Mouse (Mus musculus) cerebellum, postnatal 36 days (tissue): ENCODE data around the gene Cdk17.

Source experiments
- DNase-seq, 2 experiments: peaks; one replicate each; pipeline ENCODE4 v3.0.0; 2021 to 2022; ENCODE audit warnings: mixed read lengths in 2 of 2

Gene Cdk17

GRCm38 (mm10) chr10:93265833-93266232, 105.2 kb downstream of the Cdk17 start:
- DNase-seq, result no peak

- DNase-seq, result no peak
These were observed 105.8 kb downstream of the Cdk17 start for GRCm38 (mm10) chr10:93266521-93266920.

GRCm38 (mm10) chr10:93267509-93267908, 106.8 kb downstream of the Cdk17 start:
- DNase-seq, result peak in 1 of 2 experiments; percentile 57

- DNase-seq, result no peak
These were observed 107.7 kb downstream of the Cdk17 start for GRCm38 (mm10) chr10:93268339-93268738.

GRCm38 (mm10) chr10:93269744-93270143, 109.1 kb downstream of the Cdk17 start:
- no peak for DNase-seq

- DNase-seq, result no peak
These were observed 110.3 kb downstream of the Cdk17 start for GRCm38 (mm10) chr10:93270889-93271460.

GRCm38 (mm10) chr10:93271831-93272230, 111.2 kb downstream of the Cdk17 start:
- no peak for DNase-seq

GRCm38 (mm10) chr10:93272986-93273982, 112.6 kb downstream of the Cdk17 start:
- DNase-seq, result peak; percentile 51 to 57

- DNase-seq, result no peak
These were observed 113.6 kb downstream of the Cdk17 start for GRCm38 (mm10) chr10:93274277-93274696.

GRCm38 (mm10) chr10:93275212-93276136, 114.8 kb downstream of the Cdk17 start:
- DNase-seq, result peak; percentile 93 to 95

- peak; percentile 92 to 94 for DNase-seq
These were observed 115.7 kb downstream of the Cdk17 start for GRCm38 (mm10) chr10:93276349-93276763.

- peak; percentile 69 to 75 for DNase-seq
These were observed 116.2 kb downstream of the Cdk17 start for GRCm38 (mm10) chr10:93276857-93277256.

- no peak for DNase-seq
These were observed 117.7 kb downstream of the Cdk17 start for GRCm38 (mm10) chr10:93278361-93278760.

GRCm38 (mm10) chr10:93279062-93279461, 118.4 kb downstream of the Cdk17 start:
- no peak for DNase-seq

GRCm38 (mm10) chr10:93280586-93280985, 119.9 kb downstream of the Cdk17 start:
- peak in 1 of 2 experiments; percentile 28 for DNase-seq

GRCm38 (mm10) chr10:93281092-93281491, 120.4 kb downstream of the Cdk17 start:
- no peak for DNase-seq

GRCm38 (mm10) chr10:93282526-93282964, 121.9 kb downstream of the Cdk17 start:
- peak; percentile 66 to 70 for DNase-seq

GRCm38 (mm10) chr10:93283258-93283657, 122.6 kb downstream of the Cdk17 start:
- no peak for DNase-seq

- no peak for DNase-seq
These were observed 124.8 kb downstream of the Cdk17 start for GRCm38 (mm10) chr10:93285489-93285888.

GRCm38 (mm10) chr10:93287551-93288145, 127.0 kb downstream of the Cdk17 start:
- DNase-seq, result no peak

GRCm38 (mm10) chr10:93288336-93288735, 127.7 kb downstream of the Cdk17 start:
- no peak for DNase-seq

- no peak for DNase-seq
These were observed 128.7 kb downstream of the Cdk17 start for GRCm38 (mm10) chr10:93289404-93289803.
